ENCODE assay signal across 8 mouse cellular contexts in genomic region chr14:17927469-17927868, GRCm38 (mm10).
DNase-seq lines count a peak whose midpoint lies in the region; ATAC-seq and TF ChIP-seq lines count a peak whose summit lies in the region.

No protein-coding gene starts in this region.

- intact Hi-C loops in left cerebral cortex, postnatal 10 days (cut with DNase I): no loop called here

- H3K4me2 ChIP-seq in midbrain, embryonic 12.5 days (replicated peaks): no peak overlapping the region
- H3K4me2 ChIP-seq in midbrain, embryonic 16.5 days (ENCODE audit: low read length): no peak overlapping the region
- H3K4me2 ChIP-seq in forebrain, embryonic 15.5 days (replicated peaks): no peak overlapping the region

- ATAC-seq in midbrain, embryonic 12.5 days (ENCODE audit: low FRiP score, low read depth): 0 out of 2 replicates have a peak, but pooled peaks have one; percentile 49
- ATAC-seq in midbrain, embryonic 16.5 days: no peak
- 0 out of 2 replicates have a peak, but pooled peaks have one; percentile 55 for ATAC-seq in forebrain, embryonic 15.5 days (replicated peaks)

- 36% methylated on average over 1 of the region's 1 CpGs for WGBS in midbrain, embryonic 12.5 days
- WGBS in midbrain, embryonic 16.5 days: 41% methylated on average over 1 of the region's 1 CpGs
- WGBS in bone marrow, adult 2 months: 59% methylated on average over 1 of the region's 1 CpGs
- 11% methylated on average over 1 of the region's 1 CpGs for WGBS in forebrain, embryonic 15.5 days

- H3K4me3 ChIP-seq in midbrain, embryonic 12.5 days: no peak overlapping the region
- no peak overlapping the region for H3K4me3 ChIP-seq in midbrain, embryonic 16.5 days (ENCODE audit: low read depth, low read length)
- no peak overlapping the region for H3K4me3 ChIP-seq in bone marrow, adult 2 months (replicated peaks; ENCODE audit: control insufficient read depth, low read depth, low read length)
- no peak overlapping the region for H3K4me3 ChIP-seq in forebrain, embryonic 15.5 days

- no peak overlapping the region for H3K27ac ChIP-seq in midbrain, embryonic 12.5 days (replicated peaks)
- no peak overlapping the region for H3K27ac ChIP-seq in midbrain, embryonic 16.5 days (ENCODE audit: low read length)
- H3K27ac ChIP-seq in bone marrow, adult 2 months (ENCODE audit: control insufficient read depth, insufficient read depth, low read depth, low read length, poor library complexity): no peak overlapping the region
- H3K27ac ChIP-seq in forebrain, embryonic 15.5 days (replicated peaks): no peak overlapping the region

- DNase-seq in kidney, adult 18-20 months: peak; percentile 55
- DNase-seq in left cerebral cortex, postnatal 10 days (ENCODE audit: extremely low spot score in 1 of 2, low spot score in 2 of 2): peak; percentile 58 to 61
- DNase-seq in right cerebral cortex, postnatal 4 days: peak; percentile 38
- DNase-seq in c-Kit-positive CD71-positive TER-119-positive erythroid progenitor cells, embryonic 14.5 days (ENCODE audit: low spot score): no peak

- TF ChIP-seq POLR2A in bone marrow, adult 2 months (IDR thresholded peaks at IDR 0.05; ENCODE audit: borderline replicate concordance, control insufficient read depth, low read depth, low read length): no peak

- TF ChIP-seq CTCF in bone marrow, adult 2 months (IDR thresholded peaks at IDR 0.05; ENCODE audit: control insufficient read depth, insufficient read depth, low read length): 0 out of 2 replicates have a peak, but pooled peaks have one; percentile 8

- no peaks in the 10 kb centered on the region for H3K4me1 ChIP-seq in midbrain, embryonic 12.5 days
- no peaks in the 10 kb centered on the region for H3K4me1 ChIP-seq in midbrain, embryonic 16.5 days (ENCODE audit: control insufficient read depth, insufficient read depth, low read length)
- no peaks in the 10 kb centered on the region for H3K4me1 ChIP-seq in bone marrow, adult 2 months (ENCODE audit: control insufficient read depth, insufficient read depth, low read length)
- H3K4me1 ChIP-seq in forebrain, embryonic 15.5 days: no peaks in the 10 kb centered on the region

- H3K9me3 ChIP-seq in midbrain, embryonic 12.5 days: no peaks in the 10 kb centered on the region
- H3K9me3 ChIP-seq in midbrain, embryonic 16.5 days (replicated peaks; ENCODE audit: control insufficient read depth, low read length, poor library complexity, severe bottlenecking): no peaks in the 10 kb centered on the region
- no peaks in the 10 kb centered on the region for H3K9me3 ChIP-seq in forebrain, embryonic 15.5 days

- H3K27me3 ChIP-seq in midbrain, embryonic 12.5 days: no peaks in the 10 kb centered on the region
- no peaks in the 10 kb centered on the region for H3K27me3 ChIP-seq in midbrain, embryonic 16.5 days (ENCODE audit: control insufficient read depth, insufficient read depth, low read depth, low read length)
- H3K27me3 ChIP-seq in forebrain, embryonic 15.5 days: no peaks in the 10 kb centered on the region

- no peaks in the 10 kb centered on the region for H3K36me3 ChIP-seq in midbrain, embryonic 12.5 days
- H3K36me3 ChIP-seq in midbrain, embryonic 16.5 days (ENCODE audit: control insufficient read depth, insufficient read depth, low read length): no peaks in the 10 kb centered on the region
- H3K36me3 ChIP-seq in forebrain, embryonic 15.5 days: no peaks in the 10 kb centered on the region

- H3K9ac ChIP-seq in midbrain, embryonic 12.5 days (replicated peaks): no peak overlapping the region
- no peak overlapping the region for H3K9ac ChIP-seq in midbrain, embryonic 16.5 days (ENCODE audit: low read depth, low read length)
- no peak overlapping the region for H3K9ac ChIP-seq in forebrain, embryonic 15.5 days (replicated peaks)
